Mouse (Mus musculus): ENCODE measurements around the gene Arhgef15. TPM values are rescaled to one million over a fixed set of nuclear protein-coding genes. Genes with fewer than 3 reads are reported as not detected.
A peak's percentile ranks its signal among the peaks of the same experiment; 100 is the strongest.

Arhgef15 gene
- polyA plus RNA-seq, 1 experiment from 2014 or later = 9.6 TPM

DNA sequence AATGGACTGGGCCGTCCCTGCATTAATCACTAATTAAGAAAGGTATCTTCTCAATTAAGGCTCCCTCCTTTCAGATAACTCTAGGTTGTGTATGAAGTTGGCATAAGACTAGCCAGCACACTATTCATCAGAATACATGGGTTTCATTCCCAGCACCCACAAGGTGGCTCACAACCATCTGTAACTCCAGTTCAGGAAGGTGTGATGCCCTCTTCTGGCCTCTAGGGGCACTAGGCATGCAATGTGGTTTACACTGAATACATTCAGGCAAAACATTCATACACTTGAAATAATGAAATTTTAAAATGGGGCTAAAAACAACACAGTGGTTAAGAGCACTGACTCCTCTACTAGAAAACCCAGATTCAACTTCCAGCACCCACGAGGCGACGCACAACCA lies 60.2 kb downstream of the Arhgef15 start:
- no peak overlapping the region for H3K27ac ChIP-seq (ENCODE audit: low read length)
- no peak overlapping the region for H3K4me3 ChIP-seq (replicated peaks; ENCODE audit: low read length)
- WGBS = 52% methylated on average over 4 of the region's 4 CpGs
- H3K9me3 ChIP-seq (replicated peaks; ENCODE audit: control insufficient read depth, low read length) = no peaks in the 10 kb centered on the region
- H3K9ac ChIP-seq (ENCODE audit: low read length) = no peak overlapping the region
- H3K36me3 ChIP-seq (ENCODE audit: control insufficient read depth, insufficient read depth, low read length) = no peaks in the 10 kb centered on the region
- peaks cover 4% of the 10 kb centered on the region for H3K4me1 ChIP-seq (ENCODE audit: control insufficient read depth, insufficient read depth, low read length)
- no peaks in the 10 kb centered on the region for H3K27me3 ChIP-seq (ENCODE audit: control insufficient read depth, insufficient read depth, low read length)
- H3K4me2 ChIP-seq (ENCODE audit: low read depth, low read length) = no peak overlapping the region
- ATAC-seq (ENCODE audit: insufficient read depth, low FRiP score) = no peak

DNA sequence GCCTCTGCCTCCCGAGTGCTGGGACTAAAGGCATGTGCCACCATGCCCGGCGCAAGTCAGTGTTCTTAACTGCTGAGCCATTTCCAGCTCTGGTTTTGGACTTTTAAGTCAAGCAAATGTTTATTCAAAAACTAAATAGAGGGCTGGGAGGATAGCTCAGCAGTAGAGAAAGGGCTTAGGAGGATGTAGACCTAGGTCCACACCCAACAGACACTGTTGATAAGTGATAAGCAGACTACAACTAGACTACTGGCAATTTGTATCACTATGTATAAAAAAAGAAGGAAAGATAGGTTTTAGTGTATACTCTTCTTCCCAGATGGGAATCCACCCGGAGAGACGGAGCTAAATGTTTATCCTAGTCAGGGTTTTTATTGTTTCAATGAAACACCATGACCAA lies 61.0 kb downstream of the Arhgef15 start:
- Histone ChIP-seq H3K4me1 (ENCODE audit: control insufficient read depth, insufficient read depth, low read length) (peaks cover 4% of the 10 kb centered on the region), H3K36me3 (ENCODE audit: control insufficient read depth, insufficient read depth, low read length) (no peaks in the 10 kb centered on the region), H3K4me2 (ENCODE audit: low read depth, low read length) (no peak overlapping the region), H3K27me3 (ENCODE audit: control insufficient read depth, insufficient read depth, low read length) (no peaks in the 10 kb centered on the region), H3K27ac (ENCODE audit: low read length) (no peak overlapping the region), H3K4me3 (replicated peaks; ENCODE audit: low read length) (no peak overlapping the region), H3K9ac (ENCODE audit: low read length) (no peak overlapping the region), H3K9me3 (replicated peaks; ENCODE audit: control insufficient read depth, low read length) (no peaks in the 10 kb centered on the region)
- WGBS = 80% methylated on average over 5 of the region's 5 CpGs
- ATAC-seq (ENCODE audit: insufficient read depth, low FRiP score) = no peak

DNA sequence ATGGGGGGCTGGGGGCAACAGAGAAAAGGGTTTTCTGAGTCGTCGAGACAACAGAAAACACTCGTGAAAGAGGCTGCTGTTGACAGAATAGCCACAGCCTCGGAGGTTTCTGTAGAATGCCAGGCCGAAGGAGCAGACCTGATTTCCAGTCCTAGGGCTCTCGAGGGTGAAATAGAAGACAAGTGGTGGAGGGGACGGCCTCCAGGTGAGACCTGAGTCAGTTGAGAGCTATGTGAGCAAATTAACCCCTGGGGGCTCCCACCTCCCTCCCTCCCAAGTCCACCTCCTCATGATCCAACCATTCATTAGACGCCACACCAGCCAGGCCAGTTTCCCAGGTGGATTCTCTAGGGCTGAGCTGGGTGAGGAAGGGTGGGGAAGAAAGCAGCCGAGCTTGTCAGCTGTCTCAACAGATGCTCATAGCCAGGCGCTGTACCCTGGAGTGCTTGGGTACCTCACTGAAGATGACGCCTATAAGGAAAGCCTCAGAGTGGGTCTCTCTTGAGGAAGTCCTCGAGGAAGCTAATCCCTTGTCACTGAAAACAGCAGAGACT lies 63.3 kb downstream of the Arhgef15 start:
- 57% methylated on average over 12 of the region's 12 CpGs for WGBS
- Histone ChIP-seq H3K4me1 (ENCODE audit: control insufficient read depth, insufficient read depth, low read length) (no peaks in the 10 kb centered on the region), H3K4me2 (ENCODE audit: low read depth, low read length) (no peak overlapping the region), H3K9ac (ENCODE audit: low read length) (no peak overlapping the region), H3K36me3 (ENCODE audit: control insufficient read depth, insufficient read depth, low read length) (no peaks in the 10 kb centered on the region), H3K4me3 (replicated peaks; ENCODE audit: low read length) (no peak overlapping the region), H3K27ac (ENCODE audit: low read length) (no peak overlapping the region; the same call in 1 of the 2 replicates), H3K27me3 (ENCODE audit: control insufficient read depth, insufficient read depth, low read length) (no peaks in the 10 kb centered on the region), H3K9me3 (replicated peaks; ENCODE audit: control insufficient read depth, low read length) (no peaks in the 10 kb centered on the region)
- ATAC-seq (ENCODE audit: insufficient read depth, low FRiP score) = no peak

Small RNA genes within 50 kb of the gene (microRNA-seq; reads per million reads assigned to microRNA genes)
- gene Mir3062 = 4.0 reads per million, percentile 22 among the genes with 10 or more reads in this experiment

Other genes with a start within 250 kb of the Arhgef15 start
- 82.4 and 83.5 TPM in 2 replicates for gene Ndel1, start 85.6 kb downstream of the Arhgef15 start, polyA plus RNA-seq (2015; fragmentation: Nextera tagmentation; extraction: Ambion mirVana)
- gene Rnf222, start 68.9 kb downstream of the Arhgef15 start, polyA plus RNA-seq (2015; fragmentation: Nextera tagmentation; extraction: Ambion mirVana) = 1.7 and 2.9 TPM in 2 replicates
- 885 and 932 TPM in 2 replicates for gene Rpl26, start 55.9 kb downstream of the Arhgef15 start, polyA plus RNA-seq (2015; fragmentation: Nextera tagmentation; extraction: Ambion mirVana)
- 0.30 TPM in 1 of 2 replicates, not detected in the other for gene Odf4, start 30.4 kb downstream of the Arhgef15 start, polyA plus RNA-seq (2015; fragmentation: Nextera tagmentation; extraction: Ambion mirVana)
- gene Slc25a35, start 10.7 kb upstream of the Arhgef15 start, polyA plus RNA-seq (2015; fragmentation: Nextera tagmentation; extraction: Ambion mirVana) = 5.2 and 6.3 TPM in 2 replicates
- 46.7 and 57.6 TPM in 2 replicates for gene Rangrf, start 17.7 kb upstream of the Arhgef15 start, polyA plus RNA-seq (2015; fragmentation: Nextera tagmentation; extraction: Ambion mirVana)
- 24.1 and 25.2 TPM in 2 replicates for gene Pfas, start 51.0 kb upstream of the Arhgef15 start, polyA plus RNA-seq (2015; fragmentation: Nextera tagmentation; extraction: Ambion mirVana)
- gene Ctc1, start 58.4 kb upstream of the Arhgef15 start, polyA plus RNA-seq (2015; fragmentation: Nextera tagmentation; extraction: Ambion mirVana) = 34.5 and 43.9 TPM in 2 replicates
- gene Aurkb, start 88.2 kb upstream of the Arhgef15 start, polyA plus RNA-seq (2015; fragmentation: Nextera tagmentation; extraction: Ambion mirVana) = 120 and 134 TPM in 2 replicates
- gene Borcs6, start 102.2 kb upstream of the Arhgef15 start, polyA plus RNA-seq (2015; fragmentation: Nextera tagmentation; extraction: Ambion mirVana) = 7.2 and 7.8 TPM in 2 replicates
- 58.2 and 62.1 TPM in 2 replicates for gene Tmem107, start 113.3 kb upstream of the Arhgef15 start, polyA plus RNA-seq (2015; fragmentation: Nextera tagmentation; extraction: Ambion mirVana)
- gene Vamp2, start 131.0 kb upstream of the Arhgef15 start, polyA plus RNA-seq (2015; fragmentation: Nextera tagmentation; extraction: Ambion mirVana) = 79.9 and 88.5 TPM in 2 replicates
- gene Per1, start 137.7 kb upstream of the Arhgef15 start, polyA plus RNA-seq (2015; fragmentation: Nextera tagmentation; extraction: Ambion mirVana) = 21.8 and 22.3 TPM in 2 replicates
- gene Hes7, start 162.9 kb upstream of the Arhgef15 start, polyA plus RNA-seq (2015; fragmentation: Nextera tagmentation; extraction: Ambion mirVana) = 0.40 and 0.69 TPM in 2 replicates
- gene 9130213A22Rik, start 165.1 kb upstream of the Arhgef15 start, polyA plus RNA-seq (2015; fragmentation: Nextera tagmentation; extraction: Ambion mirVana) = 0.27 and 0.61 TPM in 2 replicates
- gene Aloxe3, start 168.4 kb upstream of the Arhgef15 start, polyA plus RNA-seq (2015; fragmentation: Nextera tagmentation; extraction: Ambion mirVana) = 2.0 and 5.4 TPM in 2 replicates
- gene Alox12b, start 199.5 kb upstream of the Arhgef15 start, polyA plus RNA-seq (2015; fragmentation: Nextera tagmentation; extraction: Ambion mirVana) = 42.2 and 90.0 TPM in 2 replicates
- 0.35 and 0.42 TPM in 2 replicates for gene Alox8, start 240.4 kb upstream of the Arhgef15 start, polyA plus RNA-seq (2015; fragmentation: Nextera tagmentation; extraction: Ambion mirVana)